Mouse (Mus musculus) heart, adult 8-10 months (tissue): ENCODE measurements at regions not wholly inside any gene's neighbourhood (a gene's known extent, or its start where the extent isn't known, plus 50 kb on each side); places are given as distances from the start of the nearest gene placed in this dataset.

Experiments used
- DNase-seq: peaks from one replicate; pipeline ENCODE4 v3.0.0; 2022; ENCODE audit warnings: low spot score

- DNase-seq = no peak
Measured at GRCm38 (mm10) chr7:136164834-136165233, 448.7 kb upstream of the Mki67 start.

- no peak for DNase-seq
Measured at GRCm38 (mm10) chr7:136169261-136169660, 453.1 kb upstream of the Mki67 start.

- DNase-seq = no peak
Measured at GRCm38 (mm10) chr7:136176373-136176772, 460.2 kb upstream of the Mki67 start.

DNA sequence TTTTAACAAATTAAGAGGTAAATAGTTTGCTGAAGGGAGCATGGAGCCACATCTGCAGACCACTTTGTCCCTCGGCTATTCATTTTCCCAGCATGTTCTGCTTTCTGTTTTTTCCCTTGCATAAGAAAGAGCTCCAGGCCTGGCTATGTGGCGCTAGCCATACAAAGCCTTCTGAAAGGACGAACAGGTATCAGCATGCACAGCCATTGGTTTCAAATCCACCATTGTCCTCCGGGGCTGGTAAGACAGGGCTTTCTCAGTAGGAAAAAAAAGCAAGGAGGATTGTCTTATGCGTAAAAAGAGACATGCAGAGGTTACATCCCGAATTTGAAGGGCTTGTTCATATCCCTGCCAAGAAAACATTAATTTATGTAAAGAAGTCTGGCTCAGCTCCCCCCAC, 464.8 kb upstream of the Mki67 start:
- no peak for DNase-seq

DNA sequence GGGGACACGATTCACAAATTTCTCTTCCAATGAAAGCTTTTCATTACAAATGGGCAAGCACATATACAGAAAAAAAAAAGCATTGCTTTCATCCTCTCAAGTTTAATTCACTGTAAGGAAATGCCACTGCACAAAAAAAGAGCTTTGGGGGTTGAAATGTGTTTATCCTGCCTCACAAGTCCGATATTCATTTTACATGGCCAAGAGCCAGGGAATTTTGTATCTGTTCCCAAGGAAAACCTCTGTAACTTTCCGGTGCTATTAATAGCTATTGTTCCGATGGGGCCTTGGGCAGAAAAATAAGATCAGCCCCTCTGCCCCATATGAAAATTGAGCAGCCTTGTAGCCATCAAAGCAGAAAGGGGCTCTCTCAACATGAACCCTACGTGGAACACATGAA, 465.9 kb upstream of the Mki67 start:
- DNase-seq = peak; percentile 42

- DNase-seq = no peak
Measured at GRCm38 (mm10) chr7:136196424-136197160, 480.4 kb upstream of the Mki67 start.

GRCm38 (mm10) chr7:136208879-136209278, 492.7 kb upstream of the Mki67 start:
- no peak for DNase-seq

DNA sequence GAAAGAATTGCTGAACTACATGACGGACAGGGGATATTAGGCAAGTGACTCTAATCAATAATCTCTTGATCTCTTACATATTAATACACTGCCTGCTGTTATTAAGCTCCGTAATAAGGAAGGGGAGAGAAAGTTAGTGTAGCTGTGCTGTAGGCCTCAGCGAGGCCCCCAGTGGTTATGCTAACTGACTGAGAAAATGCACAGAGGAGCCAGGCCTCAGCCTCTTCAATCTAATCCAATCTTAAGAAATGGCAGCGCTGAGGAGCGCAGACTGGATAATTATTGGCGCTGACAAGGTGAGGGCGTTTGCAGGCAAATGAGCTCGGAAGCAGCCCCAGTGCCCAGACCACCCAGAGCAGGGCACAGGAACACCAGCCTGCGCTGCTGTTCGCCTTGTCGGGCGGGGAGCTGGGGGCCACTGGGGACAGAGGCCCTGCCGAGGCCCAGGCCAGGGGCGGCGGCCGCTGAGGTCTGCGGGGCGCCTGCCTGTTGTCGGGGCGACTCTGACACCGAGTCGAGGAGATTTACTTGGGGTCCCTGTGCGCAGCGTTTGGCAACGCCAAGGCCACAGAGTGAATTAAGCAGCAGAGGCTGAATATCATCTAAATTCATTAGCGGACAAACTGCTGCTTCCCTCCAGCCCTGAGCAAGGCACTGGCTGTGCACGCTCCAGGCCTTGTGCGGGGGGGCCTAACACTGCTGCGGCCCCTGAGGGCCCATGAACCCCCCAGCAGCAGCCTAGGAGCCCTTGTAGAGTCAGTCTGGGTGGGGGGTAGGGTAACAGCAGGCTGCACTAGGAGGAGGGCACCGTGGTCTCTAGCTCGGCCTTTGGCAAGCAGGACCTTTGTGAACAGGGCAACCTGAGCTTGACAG, 493.4 kb upstream of the Mki67 start:
- DNase-seq = no peak

DNA sequence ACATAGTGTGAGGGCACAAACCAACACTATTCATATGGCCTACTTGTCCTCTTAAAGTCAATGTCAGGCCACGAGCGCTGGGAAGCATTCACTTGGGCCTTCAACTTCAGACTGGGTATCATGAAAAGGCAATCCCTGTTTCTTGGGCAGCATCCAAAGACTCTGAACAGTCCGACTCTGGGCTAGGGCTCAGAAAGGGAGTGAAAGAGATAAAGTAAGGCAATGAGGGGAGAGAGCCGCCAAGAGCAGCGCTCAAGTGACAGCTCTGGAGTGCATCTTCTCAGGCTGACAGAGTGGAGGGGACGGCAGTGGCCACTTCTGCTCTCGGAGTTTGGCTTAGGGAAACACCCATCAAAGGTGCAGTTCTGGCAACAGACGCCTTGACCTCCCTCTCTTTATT, 496.3 kb upstream of the Mki67 start:
- peak; percentile 58 for DNase-seq

GRCm38 (mm10) chr7:136213057-136213961, 497.1 kb upstream of the Mki67 start:
- no peak for DNase-seq

GRCm38 (mm10) chr7:136213962-136214308, 497.8 kb upstream of the Mki67 start:
- no peak for DNase-seq

- no peak for DNase-seq
Measured at GRCm38 (mm10) chr7:136214415-136214814, 498.3 kb upstream of the Mki67 start.

GRCm38 (mm10) chr7:136216734-136217133, 500.6 kb upstream of the Mki67 start:
- DNase-seq = no peak

DNA sequence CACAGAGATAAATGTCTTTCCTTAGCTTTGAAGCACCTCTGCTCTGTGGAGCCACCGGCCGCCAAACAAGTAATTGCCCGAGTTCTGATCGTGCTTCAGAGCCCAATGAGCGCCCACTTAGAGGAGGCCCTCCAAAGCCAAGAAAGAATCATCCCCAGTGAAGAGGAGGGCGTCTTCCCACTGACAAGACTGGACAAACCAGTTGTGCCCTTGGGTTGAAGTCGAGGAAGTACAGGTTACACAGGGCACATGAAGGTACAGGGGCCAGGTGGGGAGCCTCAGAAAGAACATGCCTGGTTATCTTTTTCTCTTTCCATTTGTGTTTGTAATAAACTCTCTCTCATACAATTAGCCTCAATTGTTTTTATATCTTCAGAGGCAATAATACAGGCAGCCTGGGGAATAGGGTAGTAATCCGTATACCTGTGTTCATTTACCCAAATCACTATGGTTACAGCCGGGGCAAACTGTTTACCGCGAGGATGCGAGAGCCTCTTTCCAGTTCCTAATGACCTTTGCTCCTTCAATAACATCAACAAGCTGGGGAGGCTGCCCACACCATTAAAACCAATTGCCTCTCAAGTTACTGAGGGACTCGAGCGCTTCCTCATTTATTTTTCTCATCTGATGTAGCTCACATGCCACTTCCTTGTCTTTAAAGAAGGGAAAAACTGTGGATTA, 503.5 kb upstream of the Mki67 start:
- DNase-seq = no peak

GRCm38 (mm10) chr7:136220245-136221167, 504.3 kb upstream of the Mki67 start:
- DNase-seq = no peak

GRCm38 (mm10) chr7:136221620-136222019, 505.5 kb upstream of the Mki67 start:
- no peak for DNase-seq

- DNase-seq = peak; percentile 33
Measured at GRCm38 (mm10) chr7:136226031-136226430, 509.9 kb upstream of the Mki67 start.

- DNase-seq = no peak
Measured at GRCm38 (mm10) chr7:136228331-136228730, 512.2 kb upstream of the Mki67 start.

- no peak for DNase-seq
Measured at GRCm38 (mm10) chr7:136229592-136229991, 513.4 kb upstream of the Mki67 start.

DNA sequence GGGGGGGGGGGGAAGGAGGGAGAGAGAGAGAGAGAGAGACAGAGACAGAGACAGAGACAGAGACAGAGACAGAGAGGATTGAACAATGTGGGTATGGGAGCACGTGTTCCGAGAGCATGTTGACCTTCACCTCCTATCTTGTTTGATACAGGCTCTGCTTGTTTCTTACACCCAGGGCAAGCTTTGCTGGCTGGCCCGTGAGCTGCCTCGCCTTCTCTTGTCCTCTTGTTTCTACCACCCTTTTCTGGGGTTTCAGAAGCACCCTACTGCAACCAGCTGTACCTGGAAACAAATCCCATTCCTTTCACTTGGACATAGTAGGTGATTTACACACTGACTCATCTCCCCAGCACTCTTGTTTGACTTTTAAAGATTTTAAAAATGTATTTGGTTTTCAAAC, 516.0 kb upstream of the Mki67 start:
- DNase-seq = no peak
